Mouse (Mus musculus) heart, embryonic 14.5 days (tissue): ENCODE data around the gene Snx21. TPM values are rescaled to one million over a fixed set of nuclear protein-coding genes. Genes with fewer than 3 reads are reported as not detected.
A peak's percentile ranks its signal among the peaks of the same experiment; 100 is the strongest.

ENCODE experiments used
- ATAC-seq: fragments of 200-750 bp; cut with Nextera tagmentation; 2 replicates; pipeline ENCODE4 v1.8.0; 2017; ENCODE audit warnings: low read depth, moderate TSS enrichment; ENCODE audit not compliant: insufficient number of reproducible peaks, insufficient read depth, low FRiP score
- H3K27ac ChIP-seq, 2 experiments: fragments of 200-500 bp in 1 of 2; fragments of 300-500 bp in 1 of 2; sonication (generic) in 1 of 2; replicated peaks in 1 of 2; 2 replicates each; pipeline ENCODE4 v1.5.1; 2012 to 2014; ENCODE audit warnings: low read depth in 2 of 2, low read length in 2 of 2, control low read depth in 1 of 2, mild to moderate bottlenecking in 1 of 2, mixed read lengths in 1 of 2; ENCODE audit not compliant: control insufficient read depth in 1 of 2, insufficient read depth in 1 of 2
- H3K27me3 ChIP-seq: fragments of 300-500 bp; sonication (generic); 2 replicates; pipeline ENCODE4 v1.6.1; 2014; ENCODE audit warnings: mild to moderate bottlenecking, low read length, control low read depth; ENCODE audit not compliant: control insufficient read depth, insufficient read depth
- H3K36me3 ChIP-seq: fragments of 300-500 bp; sonication (generic); 2 replicates; pipeline ENCODE4 v1.6.1; 2014; ENCODE audit warnings: mild to moderate bottlenecking, control low read depth, low read length, mixed read lengths; ENCODE audit not compliant: control insufficient read depth, insufficient read depth
- H3K4me1 ChIP-seq, 2 experiments: fragments of 200-500 bp in 1 of 2; fragments of 300-500 bp in 1 of 2; sonication (generic) in 1 of 2; 2 replicates each; pipeline ENCODE4 v1.6.1; 2012 to 2014; ENCODE audit warnings: low read length in 2 of 2, control low read depth in 1 of 2, mixed read lengths in 1 of 2; ENCODE audit not compliant: control insufficient read depth in 2 of 2, insufficient read depth in 2 of 2
- H3K4me2 ChIP-seq: fragments of 300-500 bp; sonication (generic); 2 replicates; pipeline ENCODE4 v1.6.1; 2014; ENCODE audit warnings: mild to moderate bottlenecking, low read length
- H3K4me3 ChIP-seq, 2 experiments: fragments of 200-500 bp in 1 of 2; fragments of 300-500 bp in 1 of 2; sonication (generic) in 1 of 2; 2 replicates each; pipeline ENCODE4 v1.5.1; 2012 to 2014; ENCODE audit warnings: low read length in 2 of 2, mild to moderate bottlenecking in 2 of 2, control low read depth in 1 of 2, low read depth in 1 of 2, moderate library complexity in 1 of 2; ENCODE audit not compliant: control insufficient read depth in 1 of 2, insufficient read depth in 1 of 2
- H3K9ac ChIP-seq: fragments of 300-500 bp; sonication (generic); 2 replicates; pipeline ENCODE4 v1.6.1; 2014; ENCODE audit warnings: mild to moderate bottlenecking, low read length
- H3K9me3 ChIP-seq: fragments of 300-500 bp; sonication (generic); 2 replicates; pipeline ENCODE4 v1.6.1; 2016; ENCODE audit warnings: low read length, control low read depth; ENCODE audit not compliant: control insufficient read depth
- WGBS: fragments of 180-500 bp; shearing (Covaris S2); extraction: QIAGEN DNeasy Blood & Tissue Kit; methylation state at CpG from one replicate; pipeline ENCODE4 v1.1.7; 2014; 5-methylcytosine and 5-hydroxymethylcytosine counted together
- polyA plus RNA-seq: library from polyadenylated mRNA; unstranded; fragments of >200 nt; fragmentation: Nextera tagmentation; extraction: Ambion mirVana; gene quantifications from 2 replicates; pipeline ENCODE4 v1.2.1, GENCODE M21; 2014

Snx21 gene
- polyA plus RNA-seq, 1 experiment from 2014 or later: 38.0 TPM

DNA sequence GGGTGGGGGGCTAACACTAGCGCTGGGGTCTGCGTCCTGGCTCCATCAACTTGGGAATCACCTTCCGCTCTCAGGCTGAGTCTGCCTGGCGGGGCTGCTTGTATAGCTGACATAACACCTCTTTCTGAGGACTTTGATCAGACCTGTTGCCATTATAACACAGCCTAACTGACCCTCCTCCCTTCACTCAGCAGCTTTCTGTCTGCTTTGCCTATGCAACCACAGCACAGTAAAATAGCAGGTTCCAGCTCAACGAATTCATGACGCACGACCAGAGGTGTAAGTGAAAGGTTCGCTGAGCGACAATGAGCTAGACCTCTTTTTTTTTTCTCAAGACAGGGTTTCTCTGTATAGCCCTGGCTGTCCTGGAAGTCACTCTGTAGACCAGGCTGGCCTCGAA is 45.4 kb downstream of the Snx21 start:
- H3K4me2 ChIP-seq: no peak overlapping the region
- no peak for ATAC-seq
- H3K9me3 ChIP-seq: no peaks in the 10 kb centered on the region
- H3K9ac ChIP-seq: no peak overlapping the region; the same call in 1 of the 2 replicates
- no peak overlapping the region for H3K27ac ChIP-seq
- H3K36me3 ChIP-seq: peaks cover 51% of the 10 kb centered on the region
- H3K4me3 ChIP-seq: no peak overlapping the region
- WGBS: 88% methylated on average over 10 of the region's 10 CpGs
- H3K4me1 ChIP-seq: peaks cover 9 to 29% of the 10 kb centered on the region in 2 experiments; a peak in 3 of 4 replicates
- H3K27me3 ChIP-seq: no peaks in the 10 kb centered on the region

DNA sequence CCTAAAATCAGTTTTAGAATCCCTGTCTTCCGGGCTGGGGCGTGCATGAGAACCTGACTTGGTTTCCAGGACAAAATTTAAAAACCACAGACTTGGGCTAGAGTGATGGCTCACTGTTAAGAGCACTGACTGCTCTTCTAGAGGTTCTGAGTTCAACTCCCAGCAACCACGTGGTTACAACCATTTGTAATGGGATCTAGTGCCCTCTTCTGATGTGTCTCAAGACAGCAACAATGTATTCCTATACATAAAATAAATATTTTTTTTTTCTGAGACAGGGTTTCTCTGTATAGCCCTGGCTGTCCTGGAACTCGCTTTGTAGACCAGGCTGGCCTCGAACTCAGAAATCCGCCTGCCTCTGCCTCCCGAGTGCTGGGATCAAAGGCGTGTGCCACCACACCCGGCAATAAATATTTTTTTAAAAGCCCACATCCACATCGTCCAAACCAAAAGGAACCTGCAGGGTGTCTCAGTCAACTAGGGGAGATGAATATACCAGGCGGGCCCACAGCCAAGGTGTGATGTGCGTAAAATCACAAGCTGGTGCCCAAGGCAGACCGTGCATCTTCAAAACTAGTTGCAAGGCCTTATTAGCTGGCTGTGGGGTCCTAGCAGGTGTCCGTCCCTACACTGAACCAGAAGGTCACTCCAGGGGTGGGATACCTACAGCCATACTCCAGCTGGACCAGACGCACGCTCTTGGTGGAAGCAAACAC is 46.6 kb downstream of the Snx21 start:
- Histone ChIP-seq H3K27me3 (no peaks in the 10 kb centered on the region), H3K36me3 (peaks cover 51% of the 10 kb centered on the region), H3K4me1 (peaks cover 9 to 29% of the 10 kb centered on the region in 2 experiments; a peak in 3 of 4 replicates), H3K27ac (peak overlapping the region; percentile 97 to 98), H3K4me3 (peak overlapping the region; percentile 69 to 75), H3K9me3 (no peaks in the 10 kb centered on the region), H3K9ac (peak overlapping the region; percentile 90), H3K4me2 (peak overlapping the region; percentile 83)
- no peak for ATAC-seq
- WGBS: 56% methylated on average over 16 of the region's 16 CpGs

DNA sequence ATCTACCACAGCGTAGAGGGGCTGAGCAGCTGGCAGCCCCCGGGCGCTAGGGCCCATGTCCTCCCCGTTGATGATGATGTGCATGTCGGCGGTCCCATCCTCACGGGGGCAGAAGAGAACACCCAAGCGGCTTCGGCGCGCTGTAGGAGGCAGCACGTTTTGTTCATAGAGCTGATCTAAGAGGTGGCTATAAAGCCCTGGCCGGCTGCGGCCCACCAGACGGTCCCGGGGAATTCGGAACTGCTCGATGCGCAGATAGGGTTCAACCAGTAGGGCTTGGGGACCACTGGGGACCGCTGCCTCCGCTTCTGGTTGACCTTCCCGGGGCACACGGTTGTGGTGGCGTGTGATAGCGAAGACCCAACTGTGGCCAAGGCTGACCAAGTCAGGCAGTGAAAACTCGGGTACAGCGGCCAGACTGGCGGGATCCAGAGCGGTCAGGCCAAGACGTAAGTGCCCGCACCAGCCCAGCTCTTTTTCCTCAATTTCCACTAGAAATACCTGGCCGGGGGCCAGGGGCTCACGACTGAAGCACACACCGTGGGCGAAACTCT is 47.2 kb downstream of the Snx21 start, which contains the start of gene Ctsa:
TSS of gene Ctsa (plus strand) at position 126 of the 554 bp plus-strand sequence.
- no peaks in the 10 kb centered on the region for H3K9me3 ChIP-seq
- peak within 1 kb of the TSS; percentile 69 to 75 for H3K4me3 ChIP-seq
- H3K27me3 ChIP-seq: no peaks in the 10 kb centered on the region
- peaks cover 51% of the 10 kb centered on the region for H3K36me3 ChIP-seq
- ATAC-seq: peak; percentile 66
- H3K4me2 ChIP-seq: peak within 1 kb of the TSS; percentile 83
- H3K4me1 ChIP-seq: peaks cover 9 to 29% of the 10 kb centered on the region in 2 experiments; a peak in 3 of 4 replicates
- WGBS: under 1% methylated on average over 35 of the region's 35 CpGs
- peak within 1 kb of the TSS; percentile 90 for H3K9ac ChIP-seq
- H3K27ac ChIP-seq: peak within 1 kb of the TSS; percentile 97 to 98

DNA sequence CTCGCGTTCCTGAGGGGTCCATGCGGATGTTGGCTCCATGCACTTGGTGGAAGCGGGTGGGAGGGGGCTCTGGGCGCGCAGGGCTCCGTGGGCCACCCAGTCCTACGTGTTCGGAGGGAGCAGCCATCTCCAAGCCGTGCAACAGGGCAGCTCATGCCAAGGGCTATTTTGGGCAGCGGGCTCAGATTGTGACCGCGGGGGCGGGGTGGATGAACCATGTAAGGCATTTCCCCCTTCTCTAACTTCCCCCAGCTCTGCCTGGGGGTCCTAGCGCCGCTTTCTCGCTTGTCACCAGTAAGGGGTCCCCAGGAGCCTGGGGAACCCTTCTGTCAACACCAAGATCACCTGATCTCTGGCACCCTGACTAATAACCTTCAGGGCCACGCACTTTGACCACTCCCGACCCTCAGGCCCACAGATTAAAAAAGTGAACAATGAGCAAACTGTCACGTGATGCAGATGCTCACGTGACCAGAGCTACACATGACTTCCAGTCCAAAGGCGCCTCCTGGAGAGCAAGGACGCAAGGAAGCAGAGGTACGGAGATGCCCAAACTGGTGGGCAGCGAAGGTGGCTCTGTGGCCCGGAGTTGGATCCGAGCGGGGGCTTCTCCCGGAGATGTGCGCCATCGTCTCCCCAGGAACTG is 47.8 kb downstream of the Snx21 start, which contains the start of gene Neurl2:
TSS of gene Neurl2 (minus strand) at position 143 of the 646 bp plus-strand sequence.
- peak; percentile 88 for ATAC-seq
- Histone ChIP-seq H3K4me1 (peaks cover 9 to 29% of the 10 kb centered on the region in 2 experiments; a peak in 3 of 4 replicates), H3K4me3 (peak within 1 kb of the TSS; percentile 69 to 75), H3K27ac (peak within 1 kb of the TSS; percentile 97 to 98), H3K36me3 (peaks cover 51% of the 10 kb centered on the region), H3K9me3 (no peaks in the 10 kb centered on the region), H3K9ac (peak within 1 kb of the TSS; percentile 90), H3K4me2 (peak within 1 kb of the TSS; percentile 83), H3K27me3 (no peaks in the 10 kb centered on the region)
- 0% methylated on average over 31 of the region's 31 CpGs for WGBS

DNA sequence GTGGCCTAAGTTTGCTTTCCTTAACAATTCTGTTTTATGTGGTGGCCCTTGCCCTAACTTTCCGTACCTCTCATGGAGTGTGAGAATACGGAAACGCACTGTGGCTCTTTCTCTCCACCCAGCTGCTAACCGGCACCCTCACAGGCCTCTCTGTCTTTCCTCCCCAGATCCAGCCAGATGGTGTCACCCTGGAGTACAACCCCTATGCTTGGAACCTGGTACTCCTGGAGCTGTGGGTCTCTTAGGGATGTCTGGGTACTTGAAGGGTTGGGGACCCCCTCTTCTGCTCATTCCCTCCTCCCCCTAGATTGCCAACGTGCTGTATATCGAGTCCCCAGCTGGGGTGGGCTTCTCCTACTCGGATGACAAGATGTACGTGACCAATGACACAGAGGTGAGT is 48.9 kb downstream of the Snx21 start:
- Histone ChIP-seq H3K4me2 (peak overlapping the region; percentile 83), H3K36me3 (peaks cover 52% of the 10 kb centered on the region), H3K27ac (peak overlapping the region in 1 of 2 experiments; percentile 97; a peak in 1 of 4 replicates), H3K9me3 (no peaks in the 10 kb centered on the region), H3K4me3 (peak overlapping the region; percentile 69 to 75), H3K4me1 (peaks cover 9 to 29% of the 10 kb centered on the region in 2 experiments; a peak in 3 of 4 replicates), H3K27me3 (no peaks in the 10 kb centered on the region), H3K9ac (peak overlapping the region; percentile 90)
- ATAC-seq: no peak
- WGBS: 40% methylated on average over 8 of the region's 8 CpGs

DNA sequence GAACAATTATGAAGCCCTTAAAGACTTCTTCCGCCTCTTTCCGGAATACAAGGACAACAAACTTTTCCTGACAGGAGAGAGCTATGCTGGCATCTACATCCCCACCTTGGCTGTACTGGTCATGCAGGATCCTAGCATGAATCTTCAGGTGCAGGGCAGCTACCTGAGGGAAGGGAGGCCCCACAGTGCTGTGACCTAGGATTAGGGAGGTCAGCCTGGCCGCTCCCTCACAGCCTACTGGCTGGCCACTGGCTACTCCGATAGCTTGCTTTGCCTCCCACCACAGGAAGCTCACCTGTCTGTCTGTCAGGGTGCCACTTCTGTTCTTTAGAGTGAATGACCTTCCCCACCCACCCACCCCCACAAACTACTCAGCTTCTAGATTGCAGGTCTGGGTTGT is 49.5 kb downstream of the Snx21 start:
- peaks cover 9 to 29% of the 10 kb centered on the region in 2 experiments; a peak in 3 of 4 replicates for H3K4me1 ChIP-seq
- H3K9me3 ChIP-seq: no peaks in the 10 kb centered on the region
- no peak overlapping the region for H3K27ac ChIP-seq
- H3K9ac ChIP-seq: no peak overlapping the region; the same call in 1 of the 2 replicates
- H3K4me2 ChIP-seq: peak overlapping the region; percentile 83
- H3K4me3 ChIP-seq: peak overlapping the region in 1 of 2 experiments; percentile 75; a peak in 1 of 4 replicates
- 98% methylated on average over 4 of the region's 4 CpGs for WGBS
- no peaks in the 10 kb centered on the region for H3K27me3 ChIP-seq
- H3K36me3 ChIP-seq: peaks cover 54% of the 10 kb centered on the region
- ATAC-seq: no peak
